Mouse (Mus musculus): ENCODE measurements around the gene Radil. TPM values are rescaled to one million over a fixed set of nuclear protein-coding genes. Genes with fewer than 3 reads are reported as not detected.

The Radil gene
- polyA plus RNA-seq, 1 experiment: 0.67 TPM

- H3K4me3 ChIP-seq (ENCODE audit: insufficient read depth, low read depth, low read length): no peak overlapping the region
- 29% methylated on average over 17 of the region's 17 CpGs for WGBS
Measured at GRCm38 (mm10) chr5:142478829-142479435, 72.0 kb downstream of the Radil start.

GRCm38 (mm10) chr5:142477866-142478615, 72.9 kb downstream of the Radil start:
- Histone ChIP-seq H3K36me3 (ENCODE audit: control insufficient read depth, insufficient read depth, low read length) (no peaks in the 10 kb centered on the region), H3K4me3 (ENCODE audit: insufficient read depth, low read depth, low read length) (no peak overlapping the region), H3K4me1 (ENCODE audit: control insufficient read depth, insufficient read depth, low read length) (no peaks in the 10 kb centered on the region), H3K27me3 (replicated peaks; ENCODE audit: control insufficient read depth, insufficient read depth, low read length) (no peaks in the 10 kb centered on the region), H3K27ac (ENCODE audit: insufficient read depth, low read depth, low read length) (no peak overlapping the region)
- 79% methylated on average over 5 of the region's 5 CpGs for WGBS
- DNase-seq: no peak
- TF ChIP-seq POLR2A (IDR thresholded peaks at IDR 0.05; ENCODE audit: low read depth, low read length) (no peak), CTCF (conservative IDR thresholded peaks at IDR 0.05; ENCODE audit: insufficient read depth, insufficient read length, low read depth, low read length) (no peak)

More at GRCm38 (mm10) chr5:142478829-142479435, 72.0 kb downstream of the Radil start:
- no peaks in the 10 kb centered on the region for H3K4me1 ChIP-seq (ENCODE audit: control insufficient read depth, insufficient read depth, low read length)
- peak; percentile 74 for DNase-seq
- H3K36me3 ChIP-seq (ENCODE audit: control insufficient read depth, insufficient read depth, low read length): no peaks in the 10 kb centered on the region
- no peaks in the 10 kb centered on the region for H3K27me3 ChIP-seq (replicated peaks; ENCODE audit: control insufficient read depth, insufficient read depth, low read length)
- no peak overlapping the region for H3K27ac ChIP-seq (ENCODE audit: insufficient read depth, low read depth, low read length)
- TF ChIP-seq CTCF (conservative IDR thresholded peaks at IDR 0.05; ENCODE audit: insufficient read depth, insufficient read length, low read depth, low read length) (peak; percentile 87), POLR2A (IDR thresholded peaks at IDR 0.05; ENCODE audit: low read depth, low read length) (no peak)

- H3K4me1 ChIP-seq (ENCODE audit: control insufficient read depth, insufficient read depth, low read length): no peaks in the 10 kb centered on the region
- H3K27ac ChIP-seq (ENCODE audit: insufficient read depth, low read depth, low read length): no peak overlapping the region
- H3K27me3 ChIP-seq (replicated peaks; ENCODE audit: control insufficient read depth, insufficient read depth, low read length): no peaks in the 10 kb centered on the region
- TF ChIP-seq POLR2A (IDR thresholded peaks at IDR 0.05; ENCODE audit: low read depth, low read length) (no peak), CTCF (conservative IDR thresholded peaks at IDR 0.05; ENCODE audit: insufficient read depth, insufficient read length, low read depth, low read length) (no peak)
- no peaks in the 10 kb centered on the region for H3K36me3 ChIP-seq (ENCODE audit: control insufficient read depth, insufficient read depth, low read length)
- 65% methylated on average over 12 of the region's 12 CpGs for WGBS
- no peak for DNase-seq
- H3K4me3 ChIP-seq (ENCODE audit: insufficient read depth, low read depth, low read length): no peak overlapping the region
Measured at GRCm38 (mm10) chr5:142477346-142477745, 73.6 kb downstream of the Radil start.

- H3K4me1 ChIP-seq (ENCODE audit: control insufficient read depth, insufficient read depth, low read length): no peaks in the 10 kb centered on the region
- no peaks in the 10 kb centered on the region for H3K36me3 ChIP-seq (ENCODE audit: control insufficient read depth, insufficient read depth, low read length)
- no peak overlapping the region for H3K4me3 ChIP-seq (ENCODE audit: insufficient read depth, low read depth, low read length)
- 76% methylated on average over 7 of the region's 7 CpGs for WGBS
- DNase-seq: no peak
- no peaks in the 10 kb centered on the region for H3K27me3 ChIP-seq (replicated peaks; ENCODE audit: control insufficient read depth, insufficient read depth, low read length)
- no peak overlapping the region for H3K27ac ChIP-seq (ENCODE audit: insufficient read depth, low read depth, low read length)
- TF ChIP-seq POLR2A (IDR thresholded peaks at IDR 0.05; ENCODE audit: low read depth, low read length) (no peak), CTCF (conservative IDR thresholded peaks at IDR 0.05; ENCODE audit: insufficient read depth, insufficient read length, low read depth, low read length) (no peak)
Measured at GRCm38 (mm10) chr5:142475669-142476068, 75.2 kb downstream of the Radil start.

- TF ChIP-seq POLR2A (IDR thresholded peaks at IDR 0.05; ENCODE audit: low read depth, low read length): no peak
- no peak for TF ChIP-seq CTCF (conservative IDR thresholded peaks at IDR 0.05; ENCODE audit: insufficient read depth, insufficient read length, low read depth, low read length)
- WGBS: 77% methylated on average over 10 of the region's 10 CpGs
Measured at GRCm38 (mm10) chr5:142473696-142474095, 77.2 kb downstream of the Radil start.

DNA sequence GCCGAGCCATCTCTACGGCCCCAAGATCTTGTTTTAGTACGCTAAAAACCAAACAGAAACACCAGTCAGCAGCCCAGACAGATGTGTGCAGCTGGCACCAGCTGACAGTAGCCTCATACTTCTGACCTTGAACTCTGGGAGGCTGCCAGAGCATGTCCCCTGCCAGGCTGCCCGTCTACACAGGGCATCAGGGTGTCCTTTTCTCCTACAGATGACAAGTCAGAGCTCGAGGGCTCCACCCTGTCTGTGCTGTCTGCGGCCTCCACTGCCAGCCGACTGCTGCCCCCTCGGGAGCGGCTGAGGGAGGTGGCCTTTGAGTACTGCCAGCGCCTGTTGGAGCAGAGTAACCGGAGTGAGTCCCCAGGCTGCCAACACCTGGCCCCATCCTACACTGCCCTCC, 81.1 kb downstream of the Radil start:
- Histone ChIP-seq H3K4me1 (ENCODE audit: control insufficient read depth, insufficient read depth, low read length) (0 out of 2 replicates have a peak, but pooled peaks cover 2% of the 10 kb centered on the region), H3K27ac (ENCODE audit: insufficient read depth, low read depth, low read length) (no peak overlapping the region), H3K27me3 (replicated peaks; ENCODE audit: control insufficient read depth, insufficient read depth, low read length) (no peaks in the 10 kb centered on the region), H3K36me3 (ENCODE audit: control insufficient read depth, insufficient read depth, low read length) (no peaks in the 10 kb centered on the region), H3K4me3 (ENCODE audit: insufficient read depth, low read depth, low read length) (no peak overlapping the region)
- WGBS: 82% methylated on average over 11 of the region's 11 CpGs
- no peak for DNase-seq
- TF ChIP-seq CTCF (conservative IDR thresholded peaks at IDR 0.05; ENCODE audit: insufficient read depth, insufficient read length, low read depth, low read length): no peak

More at GRCm38 (mm10) chr5:142473696-142474095, 77.2 kb downstream of the Radil start:
- no peaks in the 10 kb centered on the region for H3K27me3 ChIP-seq (replicated peaks; ENCODE audit: control insufficient read depth, insufficient read depth, low read length)
- no peak overlapping the region for H3K27ac ChIP-seq (ENCODE audit: insufficient read depth, low read depth, low read length)
- H3K36me3 ChIP-seq (ENCODE audit: control insufficient read depth, insufficient read depth, low read length): no peaks in the 10 kb centered on the region
- H3K4me3 ChIP-seq (ENCODE audit: insufficient read depth, low read depth, low read length): no peak overlapping the region
- no peaks in the 10 kb centered on the region for H3K4me1 ChIP-seq (ENCODE audit: control insufficient read depth, insufficient read depth, low read length)
- no peak for DNase-seq

DNA sequence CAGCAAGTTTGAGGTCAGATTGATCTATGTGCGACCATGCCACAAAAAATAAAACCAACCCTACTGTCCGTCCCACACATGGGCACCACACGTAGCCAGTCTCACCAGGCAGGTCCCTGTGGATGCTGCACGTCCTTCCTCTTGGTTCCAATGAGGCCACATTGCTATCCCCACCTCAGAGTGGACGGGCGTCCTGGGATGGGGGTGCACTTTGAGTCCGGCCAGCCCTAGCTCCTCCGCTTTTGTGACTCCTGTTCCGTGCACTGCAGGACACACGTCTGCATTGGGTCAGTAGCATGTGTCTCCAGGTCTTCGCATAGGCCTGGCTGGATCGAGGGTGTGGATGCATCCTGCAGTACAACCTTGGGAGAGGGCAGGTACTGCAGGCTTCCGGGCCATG, 82.5 kb downstream of the Radil start:
- 0 out of 2 replicates have a peak, but pooled peaks cover 7% of the 10 kb centered on the region for H3K4me1 ChIP-seq (ENCODE audit: control insufficient read depth, insufficient read depth, low read length)
- H3K27ac ChIP-seq (ENCODE audit: insufficient read depth, low read depth, low read length): no peak overlapping the region
- 96% methylated on average over 13 of the region's 13 CpGs for WGBS
- DNase-seq: no peak
- TF ChIP-seq POLR2A (IDR thresholded peaks at IDR 0.05; ENCODE audit: low read depth, low read length) (no peak), CTCF (conservative IDR thresholded peaks at IDR 0.05; ENCODE audit: insufficient read depth, insufficient read length, low read depth, low read length) (no peak)
- H3K36me3 ChIP-seq (ENCODE audit: control insufficient read depth, insufficient read depth, low read length): no peaks in the 10 kb centered on the region
- no peaks in the 10 kb centered on the region for H3K27me3 ChIP-seq (replicated peaks; ENCODE audit: control insufficient read depth, insufficient read depth, low read length)
- H3K4me3 ChIP-seq (ENCODE audit: insufficient read depth, low read depth, low read length): no peak overlapping the region
